Mouse (Mus musculus): ENCODE measurements around the gene Ccn6.
A peak's percentile ranks its signal among the peaks of the same experiment; 100 is the strongest.

Gene Ccn6

DNA sequence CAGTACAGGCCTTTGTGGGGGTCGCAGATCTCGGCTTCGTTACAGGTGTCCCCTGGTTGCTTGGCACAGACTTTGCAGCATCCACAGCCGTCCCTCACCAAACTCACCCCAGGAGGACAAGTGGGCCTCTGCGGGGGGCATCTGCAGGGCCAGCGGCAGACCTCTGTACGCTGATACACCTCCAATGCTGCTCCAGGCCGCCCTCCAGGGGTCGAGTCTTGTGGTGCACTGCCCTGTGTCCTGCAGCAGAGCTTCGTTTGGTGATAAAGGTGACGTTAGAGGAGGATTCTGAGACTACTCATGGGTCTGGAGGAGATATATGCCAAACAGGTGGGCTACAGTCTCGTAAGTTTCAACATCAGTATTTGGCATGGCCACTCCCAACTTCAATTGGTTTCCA lies 5.3 kb downstream of the Ccn6 start:
- no peak for DNase-seq

DNA sequence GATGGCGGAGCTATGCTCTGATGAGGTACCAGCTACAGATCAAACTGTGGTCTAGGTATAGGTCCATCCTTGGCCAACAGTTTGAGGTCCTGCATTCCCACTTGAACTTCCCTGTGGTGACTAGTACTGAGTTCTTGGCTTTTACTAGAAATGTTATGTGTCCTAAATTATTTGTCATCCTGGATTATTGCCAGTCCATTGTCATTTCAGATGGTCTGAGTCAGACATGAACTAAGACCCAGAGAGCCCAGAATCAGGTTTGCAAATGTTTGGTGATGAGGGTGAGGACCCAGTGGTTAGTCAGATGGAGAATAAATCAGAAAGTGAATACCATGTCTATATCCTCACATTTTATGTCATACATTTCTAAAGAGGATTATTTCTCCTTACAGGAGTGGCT lies 6.3 kb downstream of the Ccn6 start:
- DNase-seq: no peak

DNA sequence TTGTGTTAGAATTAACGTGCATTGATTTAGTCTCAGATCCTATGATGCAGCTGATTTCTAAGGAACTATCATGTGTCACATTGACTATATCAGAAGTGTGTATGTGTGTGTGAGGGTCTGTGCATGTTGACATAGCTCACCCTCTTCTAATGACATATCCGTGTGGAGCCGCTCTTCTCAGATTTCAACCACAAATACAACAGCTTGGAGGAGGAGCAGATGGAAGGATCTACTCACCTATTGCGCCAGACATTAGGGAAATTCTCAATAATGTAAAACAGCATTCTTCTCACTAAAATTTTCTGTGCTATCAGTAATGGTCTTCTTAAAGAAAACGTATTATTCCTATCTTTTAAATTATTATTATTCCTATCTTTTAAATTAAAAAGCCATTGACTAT lies 6.9 kb downstream of the Ccn6 start:
- DNase-seq: no peak

DNA sequence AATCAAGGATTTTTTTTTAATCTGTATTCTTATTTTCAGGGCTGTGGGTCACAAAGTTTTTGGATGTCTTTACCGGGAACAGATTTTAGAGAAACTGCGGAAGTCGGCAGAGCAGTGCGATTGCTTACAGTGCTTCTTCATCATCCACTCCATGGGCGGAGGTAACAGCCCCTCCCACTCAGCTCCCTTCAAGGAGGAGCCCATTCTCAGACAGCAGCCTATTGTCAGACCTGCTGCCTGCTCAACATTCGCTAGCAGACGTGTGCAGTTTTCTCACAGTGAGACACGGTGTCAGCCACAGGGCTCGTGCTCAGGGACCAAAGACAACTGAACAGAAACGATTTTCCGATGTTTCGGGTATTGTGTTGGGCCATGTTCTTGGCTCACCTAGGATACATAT lies 21.4 kb downstream of the Ccn6 start:
- no peak for DNase-seq

DNA sequence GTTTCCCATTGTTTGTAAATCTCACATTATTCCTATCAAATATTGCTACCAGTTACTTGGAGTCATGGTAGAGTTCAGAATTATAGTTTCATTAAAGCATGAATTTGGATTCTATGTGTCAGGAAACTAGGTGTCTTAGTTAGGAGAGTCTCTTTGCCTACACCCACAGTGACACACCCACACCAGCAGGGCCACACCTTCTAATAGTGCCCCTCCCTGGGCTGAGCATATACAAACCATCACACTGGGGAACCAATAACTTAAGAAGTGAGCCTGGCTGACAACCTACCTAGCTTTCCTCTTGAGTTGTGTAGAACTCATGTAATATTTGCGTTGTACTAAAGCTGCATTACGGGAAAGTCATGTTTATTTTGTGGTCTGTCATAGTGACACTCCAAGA lies 22.2 kb downstream of the Ccn6 start:
- DNase-seq: no peak

DNA sequence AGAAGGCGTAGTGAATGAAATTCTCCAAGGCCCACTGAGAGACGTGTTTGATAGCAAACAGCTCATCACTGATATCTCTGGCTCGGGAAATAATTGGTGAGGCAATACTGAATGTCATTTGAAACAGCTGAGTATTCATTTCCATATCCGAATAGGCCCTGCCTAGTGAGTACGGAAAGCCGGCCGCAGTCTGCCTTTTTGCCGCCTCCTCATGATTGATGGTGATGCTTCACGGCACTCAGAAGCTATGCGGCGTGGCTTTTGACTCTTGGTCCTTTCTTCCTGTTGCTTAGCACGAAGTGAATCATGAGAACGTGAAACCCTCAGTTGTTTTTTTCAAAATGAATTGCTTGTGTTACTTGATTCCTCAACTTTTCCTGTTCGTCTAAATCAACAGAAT lies 22.8 kb downstream of the Ccn6 start:
- no peak for DNase-seq

DNA sequence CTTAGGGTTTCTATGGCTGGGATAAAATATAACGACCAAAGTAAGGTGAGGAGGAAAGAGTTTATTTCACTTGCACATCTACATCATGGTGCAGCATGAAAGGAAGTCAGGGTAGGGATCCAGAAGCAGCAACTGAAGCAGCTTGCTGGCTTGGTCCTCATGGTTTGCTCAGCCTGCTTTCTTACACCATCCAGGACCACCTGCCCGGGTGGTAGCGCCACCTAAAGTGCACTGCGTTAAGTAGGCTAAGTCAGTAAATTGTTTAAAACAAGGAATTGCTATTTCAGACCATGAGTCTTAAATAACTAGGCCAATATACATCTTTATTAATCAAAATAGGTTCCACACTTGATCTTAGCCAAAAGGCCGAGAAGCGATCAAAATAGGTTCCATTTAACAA lies 24.8 kb downstream of the Ccn6 start:
- no peak for DNase-seq

DNA sequence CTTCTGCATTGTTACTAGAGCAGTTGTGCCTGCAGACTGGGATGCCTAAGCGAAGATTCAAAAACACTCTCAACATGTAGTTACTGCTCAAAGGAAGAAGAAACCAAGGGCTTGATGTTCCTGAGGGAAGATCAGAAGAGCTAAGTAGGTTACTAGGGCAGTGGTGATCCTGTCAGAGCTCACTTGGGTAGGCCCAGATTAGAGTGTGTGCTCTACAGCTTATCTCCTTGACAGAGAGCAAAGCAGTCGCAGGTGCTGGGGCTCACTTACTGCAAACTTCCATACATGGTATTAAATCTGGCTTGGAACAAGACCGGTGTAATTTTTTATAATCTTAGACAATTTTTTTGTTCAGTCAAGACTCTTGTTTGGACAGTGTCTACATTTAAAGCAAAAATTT lies 25.8 kb downstream of the Ccn6 start:
- no peak for DNase-seq

DNA sequence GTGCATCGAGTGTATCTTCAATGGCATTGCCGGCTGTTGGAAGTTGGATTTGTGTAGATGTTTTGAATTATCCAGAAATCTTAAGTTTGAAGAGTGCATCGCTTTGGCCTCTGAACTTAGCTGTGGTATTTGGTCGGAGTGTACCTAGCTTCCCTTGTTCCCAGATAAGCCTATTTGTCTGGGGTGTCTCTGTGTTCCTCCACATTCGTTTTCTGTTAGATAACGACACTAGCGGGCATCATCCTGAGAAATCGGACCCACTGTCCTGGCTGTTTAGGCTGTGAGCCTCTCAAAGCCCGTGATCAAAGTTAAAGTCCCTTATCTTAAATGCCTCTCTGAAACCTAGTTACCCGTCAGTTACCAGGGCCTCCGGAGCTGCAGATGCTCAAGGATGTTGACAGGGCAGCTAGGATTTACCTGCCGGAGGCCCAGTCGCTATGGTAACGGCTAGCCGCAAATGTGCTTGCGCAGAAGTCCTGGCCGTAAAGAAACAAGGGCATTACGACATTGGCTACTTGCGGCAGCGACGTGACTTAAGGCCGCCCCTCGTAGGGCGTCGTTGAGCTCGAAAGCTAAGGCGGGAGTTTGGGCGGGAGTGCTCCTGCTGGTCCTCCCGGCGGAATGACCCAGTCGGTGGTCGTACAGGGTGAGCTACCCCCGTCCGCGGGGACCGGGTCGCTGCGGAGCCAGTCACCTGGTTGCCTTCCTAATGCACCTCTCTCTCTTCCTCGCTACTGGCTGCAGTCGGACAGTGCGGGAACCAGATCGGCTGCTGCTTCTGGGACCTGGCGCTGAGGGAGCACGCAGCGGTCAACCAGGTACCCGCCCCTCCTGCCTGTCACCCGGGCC lies 29.9 kb downstream of the Ccn6 start, which contains the start of the genes Fam229b and Tube1:
TSS of gene Fam229b (minus strand) at position 453 of the 849 bp plus-strand sequence.
TSS of gene Tube1 (plus strand) at position 515 of the 849 bp plus-strand sequence.
- DNase-seq: peak; percentile 78 to 82

DNA sequence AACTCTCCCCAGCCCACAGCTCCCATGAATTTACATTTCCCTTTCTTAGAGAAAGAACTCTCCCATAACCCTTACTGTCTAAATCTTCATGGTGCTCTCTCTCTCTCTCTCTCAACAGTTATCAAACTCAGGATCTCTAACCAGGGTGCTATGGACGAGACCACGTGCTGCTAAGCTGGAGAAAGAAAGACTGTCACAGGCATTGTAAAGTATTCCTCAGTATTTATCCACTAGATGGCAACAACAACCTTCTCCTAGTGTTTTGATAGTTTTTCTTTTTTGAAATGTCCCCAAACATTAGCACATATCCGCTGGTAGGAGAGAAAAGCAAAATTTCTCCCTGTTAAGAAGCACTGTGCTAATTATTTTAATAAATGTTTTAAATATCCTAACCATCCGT lies 42.2 kb downstream of the Ccn6 start:
- no peak for DNase-seq

DNA sequence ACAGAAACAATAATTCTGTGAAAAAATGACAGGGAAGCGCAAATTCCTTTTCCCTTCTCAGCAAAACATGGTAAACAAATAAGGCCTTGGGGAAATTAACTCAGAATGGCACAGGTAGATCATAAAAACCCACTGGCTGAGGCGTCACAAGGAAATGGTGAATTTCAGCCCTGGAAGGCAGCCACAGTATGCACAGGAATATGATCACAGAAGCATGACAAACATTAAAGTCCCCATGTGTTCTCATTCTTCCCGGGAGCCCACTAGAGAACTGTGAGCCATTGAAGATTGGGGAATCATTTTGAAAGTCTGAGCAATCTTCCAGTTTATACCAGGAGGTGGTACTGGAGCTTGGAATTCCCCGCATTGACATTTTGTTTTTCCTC lies 54.1 kb downstream of the Ccn6 start:
- DNase-seq: no peak

DNA sequence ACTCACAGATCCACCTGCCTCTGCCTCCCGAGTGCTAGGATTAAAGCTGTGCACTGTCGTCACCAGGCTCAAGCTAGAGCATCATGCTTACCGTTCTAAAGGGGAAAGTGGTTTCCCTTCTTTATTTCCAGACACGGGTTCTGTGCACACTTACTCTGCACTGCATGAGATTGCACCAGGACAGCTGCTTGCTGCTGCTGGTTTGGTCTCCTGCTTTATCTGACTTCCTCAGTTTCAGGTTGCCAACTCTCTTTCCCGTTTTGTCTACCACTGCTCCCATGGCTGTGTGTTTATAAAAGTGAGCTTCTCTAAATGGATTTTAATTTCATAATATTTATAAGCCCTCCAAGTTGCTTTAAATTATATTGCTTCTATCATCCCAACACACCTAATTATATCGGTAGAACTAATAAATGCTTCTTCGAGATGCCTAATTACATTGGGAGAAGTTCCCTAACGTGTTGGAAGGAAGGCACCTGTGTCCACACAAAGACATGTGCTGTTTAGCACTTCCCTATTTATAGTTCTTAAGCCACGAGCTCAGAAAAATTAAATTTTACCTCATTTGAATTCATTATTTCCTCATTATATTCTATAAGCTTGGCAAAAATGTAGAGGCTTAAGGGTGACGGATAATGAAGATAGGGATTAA lies 54.6 kb downstream of the Ccn6 start:
- no peak for DNase-seq

DNA sequence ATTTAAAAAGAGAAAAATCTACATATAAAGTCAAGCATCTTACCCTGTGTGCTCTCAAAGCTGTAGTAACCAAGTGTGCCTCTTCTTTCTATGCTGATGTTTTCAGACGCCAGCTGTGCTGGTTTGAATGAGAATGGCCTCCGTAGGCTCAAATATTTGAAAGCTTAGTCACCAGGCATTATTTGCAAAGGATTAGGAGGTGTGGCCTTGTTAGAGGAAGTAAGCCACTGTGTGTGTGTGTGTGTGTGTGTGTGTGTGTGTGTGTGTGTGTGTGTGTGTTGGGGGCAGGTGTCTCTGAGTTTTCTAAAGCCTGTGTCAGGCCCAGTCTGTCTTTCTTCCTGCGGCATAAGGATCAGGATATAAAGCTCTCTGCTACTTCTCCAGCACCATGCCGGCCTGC lies 56.7 kb downstream of the Ccn6 start:
- DNase-seq: no peak

DNA sequence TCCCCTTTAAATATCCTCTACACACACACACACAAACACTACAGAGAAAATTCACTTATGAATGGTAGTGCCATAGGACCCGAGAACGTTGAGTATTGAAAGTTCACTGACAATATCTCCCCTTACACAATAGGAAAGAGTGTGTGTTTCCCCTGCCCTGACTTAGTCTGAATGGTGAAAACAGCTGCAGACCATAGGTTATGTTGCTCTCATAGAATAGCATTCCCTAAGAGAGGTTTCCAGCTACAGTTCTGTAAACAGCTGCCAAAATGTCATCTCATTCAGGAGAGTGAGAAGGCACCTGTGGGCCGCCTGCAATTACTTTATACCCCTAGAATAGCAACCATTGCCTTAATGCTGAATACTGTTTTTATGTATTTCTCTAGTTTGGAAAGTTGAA lies 57.2 kb downstream of the Ccn6 start:
- DNase-seq: no peak

DNA sequence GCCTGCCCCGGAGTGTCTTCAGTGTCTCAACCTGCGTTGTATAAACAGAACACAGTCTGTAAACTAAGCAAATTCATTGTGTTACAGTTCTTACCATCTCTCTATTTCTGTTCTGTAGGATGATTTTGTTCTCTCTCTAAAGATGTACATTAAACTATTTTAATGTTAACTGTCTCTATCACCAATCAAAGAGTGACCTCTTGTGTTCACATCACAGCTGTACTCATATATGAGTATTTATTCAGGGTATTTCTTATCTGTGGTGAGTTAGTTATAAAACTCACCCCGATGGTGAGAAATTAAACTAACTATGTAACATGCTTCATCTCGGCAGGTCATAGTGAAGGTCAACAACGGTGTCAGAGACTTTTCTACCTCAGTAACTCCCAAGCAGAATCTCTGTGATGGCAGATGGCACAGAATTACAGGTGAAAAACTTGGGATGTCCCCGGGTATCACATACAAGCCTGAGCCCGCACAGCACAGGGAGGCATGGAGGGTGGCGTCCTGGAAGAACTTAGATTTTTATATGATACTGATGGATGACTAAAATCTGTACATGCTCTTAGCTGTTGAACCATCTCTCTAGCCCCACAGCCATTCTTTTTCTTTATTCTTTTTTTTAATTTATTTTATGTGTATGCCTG lies 58.7 kb downstream of the Ccn6 start:
- no peak for DNase-seq

Data from B cell, adult 2 months (primary cell).